Mouse (Mus musculus) adrenal gland, adult 18-20 months (tissue): Measurements from ENCODE around the gene Phldb2. TPM values are rescaled to one million over a fixed set of nuclear protein-coding genes. Genes with fewer than 3 reads are reported as not detected.

Experiments used
- DNase-seq, 2 experiments: peaks; one replicate each; pipeline ENCODE4 v3.0.0; 2021 to 2022; ENCODE audit warnings: low spot score in 2 of 2
- total RNA-seq, 2 experiments: library from RNA; stranded (reverse); gene quantifications; 1 replicate in 1 of 2; 2 replicates in 1 of 2; pipeline ENCODE4 v1.2.3; 2021

The Phldb2 gene
- total RNA-seq, 2 experiments from 2014 or later = 13.8 to 27.4 TPM

GRCm38 (mm10) chr16:45894998-45895397, 58.4 kb downstream of the Phldb2 start:
- no peak for DNase-seq

GRCm38 (mm10) chr16:45893796-45894195, 59.6 kb downstream of the Phldb2 start:
- DNase-seq = no peak

GRCm38 (mm10) chr16:45892928-45893327, 60.5 kb downstream of the Phldb2 start:
- no peak for DNase-seq

- DNase-seq = no peak
These were observed 62.8 kb downstream of the Phldb2 start for GRCm38 (mm10) chr16:45890471-45891200.

- no peak for DNase-seq
These were observed 63.8 kb downstream of the Phldb2 start for GRCm38 (mm10) chr16:45889636-45890035.

GRCm38 (mm10) chr16:45886599-45886998, 66.8 kb downstream of the Phldb2 start:
- DNase-seq = no peak

GRCm38 (mm10) chr16:45884194-45884593, 69.2 kb downstream of the Phldb2 start:
- no peak for DNase-seq

- no peak for DNase-seq
These were observed 72.1 kb downstream of the Phldb2 start for GRCm38 (mm10) chr16:45881177-45881832.

GRCm38 (mm10) chr16:45880101-45880751, 73.2 kb downstream of the Phldb2 start:
- no peak for DNase-seq

GRCm38 (mm10) chr16:45877739-45878138, 75.7 kb downstream of the Phldb2 start:
- DNase-seq = no peak

GRCm38 (mm10) chr16:45877171-45877570, 76.2 kb downstream of the Phldb2 start:
- DNase-seq = no peak

GRCm38 (mm10) chr16:45873397-45873796, 80.0 kb downstream of the Phldb2 start:
- no peak for DNase-seq

- DNase-seq = peak; percentile 27 to 57
These were observed 82.0 kb downstream of the Phldb2 start for GRCm38 (mm10) chr16:45871286-45871976.

GRCm38 (mm10) chr16:45870651-45871050, 82.7 kb downstream of the Phldb2 start:
- DNase-seq = no peak

- no peak for DNase-seq
These were observed 84.4 kb downstream of the Phldb2 start for GRCm38 (mm10) chr16:45869044-45869443.

- no peak for DNase-seq
These were observed 96.0 kb downstream of the Phldb2 start for GRCm38 (mm10) chr16:45857277-45857863.

GRCm38 (mm10) chr16:45854499-45854898, 98.9 kb downstream of the Phldb2 start:
- no peak for DNase-seq

- no peak for DNase-seq
These were observed 104.4 kb downstream of the Phldb2 start for GRCm38 (mm10) chr16:45849045-45849444.

- DNase-seq = peak in 1 of 2 experiments; percentile 22
These were observed 108.5 kb downstream of the Phldb2 start for GRCm38 (mm10) chr16:45844875-45845274.

GRCm38 (mm10) chr16:45844049-45844780, 109.2 kb downstream of the Phldb2 start:
- peak; percentile 73 to 85 for DNase-seq
